In the genomic region with DNA sequence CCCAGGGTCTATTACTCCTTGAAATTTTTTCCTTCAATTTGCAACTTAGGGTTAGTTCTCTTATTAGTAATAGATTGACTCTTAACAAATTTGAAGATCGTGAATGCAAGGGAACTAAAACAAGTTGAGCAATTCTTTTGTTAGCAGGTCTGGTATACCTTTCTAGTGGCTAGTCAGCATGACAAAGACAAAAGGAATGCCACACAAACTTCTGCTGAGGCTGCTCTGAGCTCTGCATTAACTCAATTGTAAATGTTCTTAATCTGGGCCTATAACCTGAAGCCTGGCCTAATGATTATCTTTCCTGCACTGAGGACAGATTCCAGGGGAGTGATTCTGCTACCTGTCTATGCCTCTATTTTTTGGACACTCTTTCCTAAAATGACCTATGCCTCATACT, we compare ENCODE assay signal across 12 mouse cellular contexts.
"Had no signal": no experiment of that assay in that cellular context is flagged by ENCODE, and none has a peak within 500 bp of the region (broad histone marks: within the 10 kb centered on the region; RNA-seq: fewer than 3 reads in every experiment).

No protein-coding gene starts in this region.

- DNase-seq: retina, postnatal 1 day; right cerebral cortex, adult 18-20 months; right cerebral cortex, postnatal 14 days; right cerebral cortex, postnatal 25 days; right cerebral cortex, postnatal 4 days; spleen, adult 18-20 months; thymus, adult 18-20 months; thymus, adult 2 months; thymus, postnatal 14 days; thymus, postnatal 25 days; thymus, postnatal 36 days; thymus, postnatal 4 days had no signal
